Mouse (Mus musculus) adrenal gland (tissue): ENCODE data around the gene Dmbx1.

ENCODE experiments used
- intact Hi-C: fragments of 180-260 bp; cut with DNase I; formaldehyde crosslinking; loops from one replicate; pipeline ENCODE4 v1.15.1; 2025

The Dmbx1 gene

DNA sequence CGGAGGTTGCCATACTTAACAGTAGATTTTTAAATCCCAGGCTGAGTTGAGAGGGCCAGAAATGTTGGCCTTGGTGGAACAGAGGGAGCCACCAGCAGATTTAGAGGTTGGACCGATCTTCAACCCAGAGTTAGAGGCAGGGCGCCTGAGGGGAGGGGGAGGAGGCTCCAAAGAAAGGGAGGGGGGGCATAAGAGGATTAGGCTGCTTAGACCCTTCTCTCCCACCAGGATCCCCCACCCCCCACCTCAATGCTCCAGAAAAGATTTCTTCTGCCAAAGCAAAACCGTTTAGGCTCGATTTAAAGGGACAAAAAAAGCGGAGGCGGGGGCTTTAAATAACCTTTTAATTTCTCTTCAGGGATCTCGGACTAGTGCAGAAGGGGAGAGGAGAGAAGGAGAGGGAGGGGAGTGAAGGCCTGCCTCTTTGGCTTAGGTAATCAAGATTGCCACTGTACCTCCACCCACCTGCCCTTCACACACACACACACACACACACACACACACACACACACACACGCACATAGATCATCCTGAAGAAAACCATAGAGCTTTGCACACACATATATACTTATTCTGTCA, 1.6 kb upstream of the Dmbx1 start:
- intact Hi-C loops: no loop called here

DNA sequence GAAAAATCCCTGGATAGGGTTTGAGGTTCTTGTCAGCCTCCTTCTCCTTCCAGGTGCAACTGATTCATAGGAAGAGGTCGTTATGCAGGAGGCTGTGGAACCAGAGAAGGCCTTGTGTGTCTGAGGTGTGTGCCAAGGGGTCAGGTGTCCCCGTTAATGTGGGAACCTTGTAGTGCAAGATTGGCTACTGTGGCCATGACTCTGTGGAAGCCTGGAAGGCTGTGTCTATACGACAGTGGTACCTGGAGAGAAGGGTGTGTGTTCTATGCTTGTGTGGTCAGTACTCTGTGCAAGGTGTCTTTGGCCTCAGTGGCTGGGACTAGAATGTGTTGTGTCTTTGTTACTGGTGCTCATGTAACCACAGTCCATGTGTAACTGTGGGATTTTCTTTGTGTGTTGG, 955 bp upstream of the Dmbx1 start:
- intact Hi-C loops: no loop called here

DNA sequence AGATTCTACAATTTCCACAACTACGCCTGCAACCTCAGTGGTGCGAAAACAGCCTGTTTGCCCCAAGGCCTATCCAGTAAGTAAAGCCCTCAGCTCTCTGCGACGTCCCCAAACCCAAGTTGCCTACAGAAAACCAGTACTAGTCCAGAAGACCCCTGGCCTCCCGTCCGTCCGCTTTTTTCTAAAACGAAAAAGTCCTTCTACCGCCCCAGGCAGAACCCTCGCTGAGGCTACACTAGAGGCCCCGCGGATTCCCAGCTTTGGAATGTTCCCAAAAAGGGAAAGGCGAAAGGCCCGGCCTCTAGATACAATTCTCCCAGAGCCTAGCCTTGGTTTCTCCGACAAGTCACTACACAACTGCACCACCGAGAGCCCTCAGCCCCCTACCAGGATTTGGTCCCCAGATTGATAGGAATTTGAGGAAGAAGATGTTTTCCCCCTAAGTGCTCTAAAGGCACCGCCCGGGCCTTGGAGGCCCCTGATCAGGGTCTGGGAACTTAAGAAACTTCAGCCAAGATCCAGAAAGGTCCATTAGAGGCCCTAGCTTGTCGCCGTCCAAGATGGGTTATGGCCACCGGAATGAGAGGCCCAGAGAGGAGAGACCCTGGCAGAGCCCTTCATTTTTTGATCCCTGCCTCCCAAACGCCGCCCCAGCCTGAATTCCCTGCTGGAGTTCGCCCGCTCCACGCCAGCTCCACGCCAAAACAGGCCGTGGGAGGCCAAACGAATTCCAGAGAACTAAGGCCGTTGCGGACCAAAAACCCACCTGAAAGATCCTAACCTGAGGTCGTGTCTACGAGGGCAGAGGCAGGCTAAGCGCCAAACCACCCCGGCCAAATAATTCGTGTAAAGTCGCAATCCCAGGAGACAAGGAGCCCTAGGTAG, 1.2 kb downstream of the Dmbx1 start:
- intact Hi-C loops: no loop called here

DNA sequence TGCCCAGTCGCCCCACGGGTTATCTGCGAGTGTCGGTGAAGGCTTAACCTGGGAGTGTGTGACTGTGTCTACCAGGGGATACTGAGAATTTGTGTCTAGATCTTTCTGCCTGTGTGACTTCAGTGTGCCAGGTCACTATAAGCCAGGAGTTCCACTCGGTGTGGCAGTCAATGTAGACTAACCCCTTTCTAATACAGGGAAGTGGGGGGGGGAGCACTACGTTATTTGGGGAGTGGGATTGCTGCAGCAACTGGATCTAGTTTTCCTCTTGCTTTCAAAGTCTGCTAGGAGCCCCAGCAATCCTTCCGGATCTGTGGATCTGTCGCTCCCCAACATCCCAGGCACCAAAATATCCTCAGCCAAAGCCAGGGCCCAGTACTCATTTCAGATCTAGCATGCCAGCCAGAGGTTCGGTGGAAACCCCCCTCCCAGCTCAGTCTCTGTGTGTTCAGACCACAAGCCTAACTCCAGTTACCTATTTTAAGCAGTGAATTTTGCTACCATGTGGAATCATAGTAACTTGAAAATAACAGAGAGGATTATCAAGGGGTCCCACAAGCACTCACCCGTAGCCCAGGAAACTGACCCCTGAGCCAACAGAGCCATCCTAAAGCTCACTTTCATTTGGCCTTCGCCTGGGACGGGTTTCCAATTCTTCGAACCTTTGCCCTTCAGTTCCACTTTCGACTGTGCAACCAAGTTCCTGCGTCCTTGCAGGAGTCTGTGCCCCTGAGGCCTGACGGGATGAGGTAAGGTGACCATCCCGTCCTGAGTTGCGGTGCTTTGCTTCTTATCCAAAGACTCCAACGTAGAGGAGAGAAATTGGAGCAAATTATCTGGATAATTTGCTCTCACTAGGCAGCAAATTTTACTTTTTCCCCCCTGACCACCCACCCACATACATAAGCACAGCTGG, 2.4 kb downstream of the Dmbx1 start:
- intact Hi-C loops: no loop called here

DNA sequence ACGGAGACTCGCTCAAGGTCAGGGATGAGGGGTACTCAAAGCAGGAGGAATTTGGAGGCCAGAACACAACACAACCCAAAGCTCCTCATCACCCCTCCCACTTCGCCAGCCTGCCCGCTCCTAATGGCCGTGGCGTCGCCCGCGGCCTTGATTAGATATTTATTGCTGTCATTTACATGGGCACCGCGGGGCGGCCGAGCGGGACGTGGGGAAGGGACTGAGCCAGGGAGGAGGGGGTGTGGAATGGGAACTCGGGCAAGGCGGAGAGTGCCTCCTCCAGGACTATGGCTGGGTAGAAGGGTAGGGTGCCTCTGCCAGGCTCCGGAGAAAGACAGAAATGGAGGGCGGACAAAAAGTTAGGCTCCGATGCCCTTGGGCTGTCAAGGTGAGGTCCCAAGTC, 3.1 kb downstream of the Dmbx1 start:
- intact Hi-C loops: no loop called here

DNA sequence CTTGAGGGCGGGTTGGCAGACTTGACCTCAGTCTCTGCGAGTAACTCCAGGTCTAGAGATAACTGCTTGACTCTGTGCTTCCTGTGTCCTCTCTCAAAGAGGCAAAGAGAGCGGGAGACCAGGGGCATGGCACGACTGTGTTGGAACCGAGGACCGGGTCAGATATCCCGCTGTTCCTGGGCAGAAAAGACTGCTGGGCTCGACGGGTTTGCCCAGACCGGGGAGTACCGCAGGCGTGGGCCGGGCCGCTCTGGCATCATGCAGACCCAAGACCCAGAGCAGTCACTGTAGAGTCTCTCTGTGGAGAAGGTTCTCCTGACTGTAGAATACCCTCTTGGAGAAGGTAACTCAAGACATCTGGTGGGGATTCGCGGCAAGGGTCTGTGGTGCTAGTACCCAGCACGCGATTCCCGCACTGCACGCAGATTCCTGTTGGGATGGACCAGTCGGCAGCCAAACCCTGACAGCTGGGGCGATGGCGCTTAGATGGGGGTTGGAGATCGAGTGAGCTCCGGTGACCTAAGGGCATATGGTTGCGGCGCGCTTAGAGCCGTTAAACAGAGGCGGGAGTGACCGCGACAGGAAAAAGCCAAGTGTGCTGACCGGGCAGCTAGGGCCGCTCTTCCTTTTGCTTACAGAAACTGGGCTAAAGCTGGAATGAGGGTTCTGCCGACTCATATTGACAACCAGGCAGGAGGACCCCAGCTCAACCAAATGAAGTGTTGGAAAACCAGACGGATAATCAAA, 3.7 kb downstream of the Dmbx1 start:
- intact Hi-C loops: no loop called here

DNA sequence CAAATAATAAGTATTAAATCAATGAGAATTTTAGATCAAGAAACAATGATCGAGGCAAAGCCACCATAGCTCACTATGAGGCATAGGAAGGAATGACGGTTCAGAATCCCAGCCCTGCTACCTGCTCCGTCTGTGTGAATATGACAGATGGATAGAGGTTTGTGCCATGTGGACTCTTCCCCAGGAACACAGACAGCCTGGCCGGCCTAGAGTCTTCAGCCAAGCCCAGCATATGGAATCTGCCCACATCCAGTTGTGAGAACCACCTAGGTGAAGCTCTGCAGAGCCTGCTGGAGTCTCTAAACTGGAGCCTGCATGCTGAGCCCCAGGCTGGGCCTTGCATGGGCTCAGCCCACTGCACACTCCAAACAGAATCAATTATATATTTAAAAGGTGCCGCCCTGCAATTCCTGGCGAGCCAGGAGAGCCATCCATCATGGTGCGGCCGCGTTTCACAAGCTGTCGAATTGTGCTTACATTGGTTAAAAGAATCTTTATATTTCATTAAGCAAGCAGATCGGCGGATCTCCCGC, 8.1 kb downstream of the Dmbx1 start:
- intact Hi-C loops: no loop called here

DNA sequence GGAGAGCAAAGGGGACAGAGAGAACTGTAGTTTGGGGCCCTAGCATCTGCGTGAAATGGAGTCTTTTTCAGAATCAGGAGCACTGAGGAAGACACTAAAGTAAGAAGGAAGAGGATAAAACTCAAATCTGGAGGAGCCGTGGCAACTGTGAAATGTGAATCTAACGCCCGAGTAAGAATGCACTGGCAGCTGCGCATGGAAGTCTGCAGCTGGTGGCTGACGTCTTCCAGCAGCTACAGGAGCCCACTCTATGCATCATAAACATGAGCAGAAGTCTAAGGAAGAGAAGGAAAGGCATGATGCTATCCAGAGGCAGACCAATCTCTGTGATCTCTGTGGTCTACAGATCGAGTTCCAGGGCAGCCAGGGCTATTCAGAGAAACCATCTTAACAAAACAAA, 12.1 kb downstream of the Dmbx1 start:
- intact Hi-C loops: no loop called here

DNA sequence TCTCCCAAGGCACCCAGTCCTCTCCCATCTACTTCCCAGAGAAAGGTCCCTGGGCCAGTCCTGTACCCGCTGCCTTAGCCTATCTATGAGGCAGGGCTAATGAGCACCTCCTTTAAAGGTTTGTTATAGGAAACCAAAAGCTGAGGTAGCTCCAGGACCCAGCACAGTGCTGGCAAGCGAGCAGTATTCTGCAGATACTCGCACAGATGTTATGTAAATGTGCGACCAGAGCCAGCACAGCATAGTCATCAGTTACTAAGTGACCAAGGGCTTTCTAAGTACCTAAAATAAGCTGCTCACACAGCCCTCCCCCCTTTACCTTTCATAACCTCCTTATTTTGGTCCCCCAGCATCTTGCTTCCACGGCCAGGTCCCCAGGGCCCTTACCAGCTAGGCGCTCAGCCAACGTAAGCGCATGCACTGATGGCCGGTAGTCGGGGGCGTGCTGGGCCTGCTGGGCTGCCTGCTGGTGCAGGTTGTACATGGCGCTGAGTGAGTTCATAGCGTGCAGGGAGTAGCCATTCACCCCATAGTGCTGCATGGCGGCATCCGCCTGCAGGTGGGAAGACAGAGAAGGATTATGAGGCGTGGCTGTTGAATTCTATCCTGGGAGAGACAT, 16.4 kb downstream of the Dmbx1 start:
- intact Hi-C loops: no loop called here

DNA sequence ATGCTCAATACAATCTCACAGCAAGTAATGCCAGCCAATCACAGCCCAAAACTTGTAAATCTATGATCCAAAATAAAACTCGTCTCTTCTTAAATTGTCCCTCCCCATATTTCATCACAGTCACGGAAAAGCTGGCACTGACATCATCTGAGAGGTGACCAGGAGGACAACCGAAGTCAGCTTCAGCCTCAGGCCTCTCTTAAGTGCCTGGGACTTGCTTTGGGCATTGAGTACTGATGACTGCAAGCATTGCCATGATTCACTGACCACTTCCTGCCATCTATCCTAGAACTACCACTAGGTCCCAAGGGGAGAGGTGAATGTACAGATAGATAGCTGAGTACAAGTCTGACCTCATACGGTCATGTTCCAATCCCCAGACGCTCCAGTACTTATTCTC, 17.0 kb downstream of the Dmbx1 start:
- intact Hi-C loops: no loop called here

DNA sequence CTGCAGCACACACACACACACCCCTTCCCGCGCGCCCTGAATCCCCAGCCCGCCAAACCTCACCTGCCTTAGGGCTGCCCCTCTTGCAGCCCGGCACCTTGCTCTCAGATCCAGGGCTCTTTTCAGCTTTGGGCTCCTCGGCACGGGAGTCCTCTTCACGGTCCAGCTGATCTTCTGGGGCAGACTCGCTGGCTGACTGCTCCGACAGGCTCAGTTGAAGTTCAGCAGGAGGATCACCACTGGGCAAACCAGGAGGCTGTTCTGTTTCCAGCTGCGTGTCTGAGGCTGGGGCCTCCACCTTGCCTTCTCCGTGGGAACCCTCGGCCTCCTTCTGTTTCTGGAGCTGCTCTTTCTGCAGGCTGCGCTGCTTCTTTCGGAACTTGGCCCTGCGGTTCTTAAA, 19.8 kb downstream of the Dmbx1 start:
- intact Hi-C loops: no loop called here

DNA sequence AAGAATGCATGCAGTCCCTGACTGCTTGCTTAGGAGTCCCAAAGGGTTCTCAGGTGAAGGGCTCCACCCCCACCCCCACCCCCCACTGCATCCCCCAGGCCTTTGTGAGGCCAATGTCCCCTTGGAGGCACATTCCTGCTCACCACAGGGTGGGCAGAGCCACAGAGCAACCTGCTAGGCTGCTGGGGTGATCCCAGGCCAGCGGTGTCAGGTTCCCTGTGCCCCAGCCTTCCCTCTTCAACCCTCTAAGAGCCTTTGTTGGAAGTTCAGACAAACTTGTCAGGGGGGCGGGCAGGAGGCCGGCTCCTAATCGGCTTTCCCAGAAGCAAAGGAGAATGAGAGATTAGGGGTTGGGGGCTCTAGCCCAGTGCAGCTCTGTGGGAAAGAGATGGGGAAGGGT, 28.1 kb downstream of the Dmbx1 start:
- intact Hi-C loops: no loop called here

DNA sequence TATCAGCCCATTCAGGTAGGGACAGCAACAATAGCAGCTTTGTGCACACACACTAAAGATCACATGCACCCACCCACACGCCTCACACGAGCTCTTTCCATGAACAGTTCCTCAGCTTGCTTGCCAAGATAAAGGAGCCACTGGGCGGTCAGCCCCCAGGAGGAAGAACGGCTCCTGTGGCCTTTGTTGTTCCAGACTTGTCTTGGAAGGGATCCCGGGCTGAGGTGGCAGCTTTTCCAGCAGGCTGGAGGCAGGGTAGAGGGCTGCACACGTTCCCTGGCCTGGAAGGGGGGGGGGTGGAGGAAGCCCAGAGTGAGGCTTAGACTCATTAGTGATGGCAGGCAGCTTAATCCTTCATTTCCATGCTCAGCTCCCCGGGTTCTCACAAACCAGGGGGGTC, 31.1 kb downstream of the Dmbx1 start:
- intact Hi-C loops: no loop called here

DNA sequence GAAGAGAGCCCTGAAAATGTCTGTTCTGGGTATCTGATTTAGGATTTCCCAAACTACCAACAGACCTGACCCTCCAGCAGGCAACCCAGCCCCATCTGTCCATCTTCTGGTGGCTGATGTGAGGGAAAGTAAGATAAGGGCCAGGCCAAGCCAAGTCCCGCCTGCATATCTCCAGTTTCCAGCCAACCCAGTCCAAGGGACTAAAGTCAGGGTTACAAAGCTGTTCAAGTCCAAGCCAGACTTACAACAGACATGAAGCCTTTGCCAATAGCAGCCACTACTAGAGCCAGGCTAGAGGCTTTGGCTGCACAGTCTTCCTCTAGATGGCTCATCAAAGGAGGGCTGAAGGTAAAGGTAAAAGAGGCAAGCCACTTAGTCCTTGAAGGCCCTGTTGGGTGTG, 31.7 kb downstream of the Dmbx1 start:
- intact Hi-C loops: no loop called here

DNA sequence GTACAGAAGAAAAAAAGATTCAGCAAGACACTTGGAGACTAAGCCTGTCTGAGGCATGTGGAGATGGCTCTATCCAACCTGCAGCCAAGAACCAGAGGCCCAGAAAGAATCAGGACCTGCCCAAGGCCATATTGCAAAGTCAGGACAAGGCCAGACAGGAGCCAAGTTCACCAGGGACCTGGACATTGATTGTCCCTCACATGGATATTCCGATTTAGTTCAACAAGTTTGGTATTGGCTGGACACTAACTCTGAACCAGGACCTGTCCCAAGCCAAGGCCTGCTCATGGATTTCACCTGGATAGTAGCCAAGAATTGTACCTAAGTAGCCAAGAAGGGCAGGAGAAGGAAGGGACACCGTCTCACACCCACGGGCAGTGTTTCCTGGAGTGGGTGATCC, 32.9 kb downstream of the Dmbx1 start:
- intact Hi-C loops: no loop called here

DNA sequence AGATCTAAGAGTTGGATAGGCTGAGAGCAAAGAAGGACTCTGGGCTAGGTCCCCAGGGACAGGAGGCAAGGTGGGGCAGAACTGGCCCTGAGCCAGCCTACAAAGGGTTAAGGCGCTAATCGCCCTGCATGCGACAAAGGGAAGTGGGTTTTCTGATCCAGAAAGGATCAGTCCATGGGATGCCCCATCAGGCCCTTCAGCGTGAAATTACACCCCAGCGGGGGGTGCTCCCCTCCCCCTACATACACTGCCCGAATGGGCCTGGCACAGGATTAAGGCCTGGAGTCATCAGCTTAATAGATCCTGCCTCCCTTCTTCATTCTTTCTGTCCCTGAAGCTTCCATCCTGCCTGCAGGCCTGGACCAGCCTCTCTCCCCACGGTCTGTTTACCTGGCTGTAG, 34.0 kb downstream of the Dmbx1 start:
- intact Hi-C loops: no loop called here

DNA sequence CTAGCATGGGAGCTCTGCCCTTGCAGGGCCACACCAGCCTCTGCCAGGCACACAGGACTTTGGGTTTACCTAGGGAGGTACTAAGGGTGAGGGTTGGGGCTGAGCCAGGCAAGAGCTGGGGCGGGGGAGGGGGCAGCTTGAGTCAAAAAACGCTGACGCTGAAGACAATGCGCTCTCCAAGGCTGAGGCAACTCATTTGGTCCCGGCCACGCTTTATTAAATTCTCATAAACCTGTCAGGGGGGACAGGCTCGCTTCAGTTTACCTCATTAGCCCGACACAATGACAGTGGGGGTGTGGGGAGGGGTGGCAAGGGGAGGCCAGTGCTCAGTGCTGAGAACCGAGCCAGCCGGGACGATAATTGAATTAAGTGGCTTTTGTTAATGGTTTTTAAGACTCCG, 35.4 kb downstream of the Dmbx1 start:
- intact Hi-C loops: loop anchor here (5.0 kb wide), 1 partner anchor 172 kb away; no protein-coding TSS in a partner anchor

DNA sequence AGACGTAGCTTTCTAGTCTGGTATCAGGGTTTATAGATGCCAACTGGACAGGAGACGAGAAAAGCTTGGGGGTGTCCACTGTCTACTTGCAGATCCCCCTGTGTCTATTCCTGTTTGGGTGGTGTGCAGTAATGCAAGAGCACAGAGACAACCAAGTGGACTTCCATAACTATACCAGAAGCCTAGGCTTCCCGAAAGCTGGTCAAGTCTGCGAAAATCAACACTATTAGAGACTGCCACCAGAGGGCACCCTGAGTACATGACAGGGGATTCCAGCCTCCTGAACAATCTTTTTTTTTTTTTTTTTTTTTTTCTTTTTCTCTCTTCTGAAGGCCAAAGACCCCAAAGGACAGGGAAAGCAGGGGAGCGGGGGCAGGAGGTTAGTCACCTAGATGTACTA, 36.9 kb downstream of the Dmbx1 start:
- intact Hi-C loops: loop anchor here (1.0 to 5.0 kb wide), 3 partner anchors 49 to 171 kb away; no protein-coding TSS in a partner anchor

DNA sequence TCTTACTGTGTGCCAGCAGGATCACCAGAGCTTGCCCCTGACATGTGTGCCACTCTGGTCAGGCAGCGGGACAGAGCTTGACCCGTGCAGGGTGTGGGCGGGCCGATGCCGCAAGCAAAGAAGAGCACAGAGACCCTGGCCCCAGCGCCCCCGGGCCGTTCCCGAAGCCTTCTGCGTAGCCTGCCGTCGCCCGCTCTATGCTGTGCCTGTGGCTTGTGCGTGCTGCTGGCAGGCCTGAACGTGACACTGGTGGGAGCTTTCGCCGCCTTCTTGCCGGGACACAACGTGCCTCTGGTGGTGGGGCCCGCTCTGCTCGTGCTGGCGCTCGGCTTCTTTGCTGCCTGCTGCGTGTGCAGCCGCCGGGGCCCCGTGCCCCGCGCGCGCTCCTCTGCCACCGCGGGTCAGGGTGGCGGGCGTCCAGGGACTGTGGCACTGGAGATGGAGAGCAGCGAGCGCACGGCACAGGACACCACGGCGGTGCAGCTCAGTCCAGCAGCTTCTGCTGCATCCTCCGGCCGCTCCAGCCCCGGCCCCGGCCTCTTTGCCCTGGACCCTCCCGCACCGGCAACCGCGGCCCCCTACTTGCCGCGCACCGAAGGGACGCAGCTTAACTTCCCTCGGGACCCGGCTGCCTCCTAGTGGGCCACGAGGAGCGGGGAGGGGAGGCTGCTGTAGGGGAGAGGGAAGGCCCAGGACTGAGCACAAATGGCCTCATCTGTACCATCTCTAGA, 41.7 kb downstream of the Dmbx1 start:
- intact Hi-C loops: no loop called here

DNA sequence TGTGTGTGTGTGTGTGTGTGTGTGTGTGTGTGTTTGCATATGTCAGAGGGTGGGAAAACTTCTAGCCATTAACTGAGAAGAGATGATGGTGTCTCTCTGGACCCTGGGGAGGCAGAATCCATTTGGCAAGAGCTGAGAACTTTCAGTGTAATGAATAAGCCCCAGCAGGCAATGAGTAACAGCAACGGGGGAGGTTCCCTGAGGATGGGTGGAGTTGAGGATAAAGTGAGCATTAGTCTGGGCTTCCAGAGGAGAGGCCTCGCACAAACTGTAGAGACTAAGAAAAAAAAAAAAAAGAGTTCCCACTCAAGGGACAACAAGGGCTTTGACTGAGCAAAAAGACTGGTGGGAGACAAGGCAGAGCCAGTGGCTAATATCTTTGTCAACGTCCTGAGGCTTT, 45.4 kb downstream of the Dmbx1 start:
- intact Hi-C loops: no loop called here
